Mouse (Mus musculus) stomach, postnatal 0 days (tissue): ENCODE measurements at regions not wholly inside any gene's neighbourhood (a gene's known extent, or its start where the extent isn't known, plus 50 kb on each side); places are given as distances from the start of the nearest gene placed in this dataset.

Source experiments
- ATAC-seq: fragments of 200-750 bp; cut with Nextera tagmentation; 2 replicates; pipeline ENCODE4 v1.8.0; 2017; ENCODE audit not compliant: low FRiP score, low TSS enrichment
- DNase-seq: peaks from one replicate; pipeline ENCODE4 v3.0.0-alpha.2; 2016; ENCODE audit warnings: low spot score
- H3K27ac ChIP-seq: fragments of 300-500 bp; sonication (generic); replicated peaks from 2 replicates; pipeline ENCODE4 v1.5.1; 2014; ENCODE audit warnings: mild to moderate bottlenecking, control low read depth
- H3K27me3 ChIP-seq: fragments of 300-500 bp; sonication (generic); 2 replicates; pipeline ENCODE4 v1.6.1; 2014; ENCODE audit warnings: low read length; ENCODE audit not compliant: control insufficient read depth, insufficient read depth
- H3K36me3 ChIP-seq: fragments of 300-500 bp; sonication (generic); 2 replicates; pipeline ENCODE4 v1.6.1; 2014; ENCODE audit warnings: low read length, mixed read lengths; ENCODE audit not compliant: control insufficient read depth, insufficient read depth
- H3K4me1 ChIP-seq: fragments of 300-500 bp; sonication (generic); replicated peaks from 2 replicates; pipeline ENCODE4 v1.6.1; 2014; ENCODE audit warnings: antibody characterized with exemption; ENCODE audit not compliant: control insufficient read depth, insufficient read depth
- H3K4me2 ChIP-seq: fragments of 300-500 bp; sonication (generic); replicated peaks from 2 replicates; pipeline ENCODE4 v1.6.1; 2014; ENCODE audit warnings: low read depth, mild to moderate bottlenecking, control low read depth, moderate library complexity
- H3K4me3 ChIP-seq: fragments of 300-500 bp; sonication (generic); 2 replicates; pipeline ENCODE4 v1.5.1; 2014; ENCODE audit warnings: low read depth, low read length, control low read depth
- H3K9ac ChIP-seq: fragments of 300-500 bp; sonication (generic); 2 replicates; pipeline ENCODE4 v1.6.1; 2014; ENCODE audit warnings: mild to moderate bottlenecking, low read length, control low read depth, mixed read lengths
- H3K9me3 ChIP-seq: fragments of 300-500 bp; sonication (generic); 2 replicates; pipeline ENCODE4 v1.6.1; 2016; ENCODE audit warnings: low read length; ENCODE audit not compliant: control insufficient read depth
- CTCF ChIP-seq: IDR thresholded peaks from 2 replicates; pipeline ENCODE4 v1.5.1; 2016; ENCODE audit warnings: antibody characterized with exemption, low read depth, mild to moderate bottlenecking, moderate library complexity
- EP300 ChIP-seq: optimal IDR thresholded peaks from 2 replicates; pipeline ENCODE3; 2016; ENCODE audit warnings: antibody characterized with exemption
- WGBS: fragments of 180-500 bp; shearing (Covaris S2); extraction: QIAGEN DNeasy Blood & Tissue Kit; methylation state at CpG from one replicate; pipeline ENCODE4 v1.1.7; 2014; 5-methylcytosine and 5-hydroxymethylcytosine counted together

GRCm38 (mm10) chr1:77637025-77637424, 122.1 kb upstream of the Epha4 start:
- Histone ChIP-seq H3K27ac (no peak overlapping the region), H3K9me3 (no peaks in the 10 kb centered on the region)
- WGBS, result 66% methylated on average over 3 of the region's 3 CpGs

GRCm38 (mm10) chr1:77629496-77630281, 114.8 kb upstream of the Epha4 start:
- H3K9me3 ChIP-seq, result no peaks in the 10 kb centered on the region
- no peak overlapping the region for H3K4me3 ChIP-seq
- H3K4me1 ChIP-seq, result no peaks in the 10 kb centered on the region
- 50% methylated on average over 9 of the region's 9 CpGs for WGBS
- no peak overlapping the region for H3K27ac ChIP-seq
- no peak overlapping the region for H3K4me2 ChIP-seq
- no peak overlapping the region for H3K9ac ChIP-seq
- no peak for TF ChIP-seq EP300
- no peak for TF ChIP-seq CTCF
- DNase-seq (no peak), ATAC-seq (no peak)
- H3K36me3 ChIP-seq, result no peaks in the 10 kb centered on the region
- no peaks in the 10 kb centered on the region for H3K27me3 ChIP-seq

More at GRCm38 (mm10) chr1:77637025-77637424, 122.1 kb upstream of the Epha4 start:
- Histone ChIP-seq H3K9ac (no peak overlapping the region), H3K36me3 (no peaks in the 10 kb centered on the region), H3K4me3 (no peak overlapping the region), H3K4me1 (no peaks in the 10 kb centered on the region), H3K27me3 (no peaks in the 10 kb centered on the region), H3K4me2 (no peak overlapping the region)
- no peak for ATAC-seq
- TF ChIP-seq CTCF, result 0 out of 2 replicates have a peak, but pooled peaks have one; percentile 6
- no peak for TF ChIP-seq EP300
- DNase-seq, result no peak

- no peak for ATAC-seq
- H3K9me3 ChIP-seq, result no peaks in the 10 kb centered on the region
- H3K36me3 ChIP-seq, result no peaks in the 10 kb centered on the region
- H3K9ac ChIP-seq, result no peak overlapping the region
- no peak for TF ChIP-seq CTCF
- no peak for TF ChIP-seq EP300
- H3K27ac ChIP-seq, result no peak overlapping the region
- no peaks in the 10 kb centered on the region for H3K4me1 ChIP-seq
- H3K27me3 ChIP-seq, result no peaks in the 10 kb centered on the region
- WGBS, result 79% methylated on average over 4 of the region's 4 CpGs
- no peak overlapping the region for H3K4me2 ChIP-seq
- H3K4me3 ChIP-seq, result no peak overlapping the region
- no peak for DNase-seq
Observed at GRCm38 (mm10) chr1:77628861-77629260, 114.0 kb upstream of the Epha4 start.

- ATAC-seq (no peak), DNase-seq (no peak)
- TF ChIP-seq CTCF (no peak), EP300 (no peak)
- Histone ChIP-seq H3K9me3 (no peaks in the 10 kb centered on the region), H3K4me2 (no peak overlapping the region), H3K36me3 (no peaks in the 10 kb centered on the region), H3K27me3 (no peaks in the 10 kb centered on the region), H3K4me1 (no peaks in the 10 kb centered on the region), H3K9ac (no peak overlapping the region), H3K27ac (no peak overlapping the region), H3K4me3 (no peak overlapping the region)
- 72% methylated on average over 8 of the region's 8 CpGs for WGBS
Observed at GRCm38 (mm10) chr1:77617490-77617889, 102.6 kb upstream of the Epha4 start.

- no peak overlapping the region for H3K4me3 ChIP-seq
- H3K36me3 ChIP-seq, result no peaks in the 10 kb centered on the region
- TF ChIP-seq CTCF, result no peak
- TF ChIP-seq EP300, result no peak
- H3K9me3 ChIP-seq, result no peaks in the 10 kb centered on the region
- DNase-seq (no peak), ATAC-seq (no peak)
- no peak overlapping the region for H3K9ac ChIP-seq
- no peaks in the 10 kb centered on the region for H3K4me1 ChIP-seq
- H3K4me2 ChIP-seq, result no peak overlapping the region
- H3K27ac ChIP-seq, result no peak overlapping the region
- WGBS, result 51% methylated on average over 5 of the region's 5 CpGs
- H3K27me3 ChIP-seq, result no peaks in the 10 kb centered on the region
Observed at GRCm38 (mm10) chr1:77600509-77600908, 85.6 kb upstream of the Epha4 start.

GRCm38 (mm10) chr1:77592649-77593048, 77.8 kb upstream of the Epha4 start:
- H3K36me3 ChIP-seq, result no peaks in the 10 kb centered on the region
- ATAC-seq, result no peak
- no peak overlapping the region for H3K9ac ChIP-seq
- no peaks in the 10 kb centered on the region for H3K27me3 ChIP-seq
- no peaks in the 10 kb centered on the region for H3K4me1 ChIP-seq
- no peak overlapping the region for H3K4me2 ChIP-seq
- H3K27ac ChIP-seq, result no peak overlapping the region
- no peak overlapping the region for H3K4me3 ChIP-seq
- no peak for DNase-seq
- 85% methylated on average over 4 of the region's 4 CpGs for WGBS
- no peak for TF ChIP-seq CTCF
- no peak for TF ChIP-seq EP300
- no peaks in the 10 kb centered on the region for H3K9me3 ChIP-seq
